9 mouse cellular contexts compared by ENCODE assay signal in the genomic region with DNA sequence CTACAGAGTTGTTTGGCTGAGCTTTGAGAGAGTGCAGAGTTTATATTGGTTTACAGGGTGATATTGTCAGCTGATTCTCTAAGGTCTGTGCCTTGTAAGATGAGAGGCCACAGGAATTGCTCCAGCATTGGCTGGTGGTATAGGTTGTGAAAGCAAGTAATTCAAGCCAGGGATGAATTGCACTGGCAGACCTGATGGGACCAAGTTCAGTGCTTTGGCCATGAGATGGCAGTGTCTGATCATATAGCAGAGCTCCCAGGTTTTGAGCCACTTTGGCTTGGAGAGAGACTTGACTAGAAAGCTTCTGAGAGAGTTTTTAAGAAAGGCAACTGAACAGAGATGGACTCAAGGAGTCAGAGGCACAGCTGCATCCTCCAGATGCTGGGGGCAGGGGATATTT.
A peak's percentile ranks its signal among the peaks of the same experiment; 100 is the strongest.
DNase-seq lines count a peak whose midpoint lies in the region; ATAC-seq and TF ChIP-seq lines count a peak whose summit lies in the region.
"Had no signal": no experiment of that assay in that cellular context is flagged by ENCODE, and none has a peak within 500 bp of the region (broad histone marks: within the 10 kb centered on the region; RNA-seq: fewer than 3 reads in every experiment).

No protein-coding gene starts in this region.

- TF ChIP-seq CTCF in intestine, postnatal 0 days (IDR thresholded peaks at IDR 0.05; ENCODE audit: low read depth) = peak; percentile 92

- no peak overlapping the region for H3K9ac ChIP-seq in forebrain, embryonic 15.5 days (replicated peaks)
- H3K9ac ChIP-seq in forebrain, embryonic 12.5 days = no peak overlapping the region
- H3K9ac ChIP-seq in intestine, postnatal 0 days (ENCODE audit: low read depth, low read length) = no peak overlapping the region
- H3K9ac ChIP-seq in neural tube, embryonic 11.5 days (ENCODE audit: low read length) = no peak overlapping the region
- H3K9ac ChIP-seq: heart, embryonic 13.5 days had no signal

- H3K27me3 ChIP-seq in forebrain, embryonic 15.5 days = no peaks in the 10 kb centered on the region
- no peaks in the 10 kb centered on the region for H3K27me3 ChIP-seq in forebrain, embryonic 12.5 days
- H3K27me3 ChIP-seq in intestine, postnatal 0 days (replicated peaks; ENCODE audit: control insufficient read depth, insufficient read depth, low read length) = no peaks in the 10 kb centered on the region
- no peaks in the 10 kb centered on the region for H3K27me3 ChIP-seq in neural tube, embryonic 11.5 days (ENCODE audit: control insufficient read depth, insufficient read depth, low read length)
- H3K27me3 ChIP-seq: heart, embryonic 13.5 days had no signal

- no peak overlapping the region for H3K4me2 ChIP-seq in forebrain, embryonic 15.5 days (replicated peaks)
- no peak overlapping the region for H3K4me2 ChIP-seq in forebrain, embryonic 12.5 days
- no peak overlapping the region for H3K4me2 ChIP-seq in intestine, postnatal 0 days (replicated peaks; ENCODE audit: low read depth)
- no peak overlapping the region for H3K4me2 ChIP-seq in neural tube, embryonic 11.5 days (ENCODE audit: low read depth)
- H3K4me2 ChIP-seq: heart, embryonic 13.5 days had no signal

- no peaks in the 10 kb centered on the region for H3K9me3 ChIP-seq in forebrain, embryonic 15.5 days
- no peaks in the 10 kb centered on the region for H3K9me3 ChIP-seq in forebrain, embryonic 12.5 days
- no peaks in the 10 kb centered on the region for H3K9me3 ChIP-seq in intestine, postnatal 0 days (ENCODE audit: control insufficient read depth)
- H3K9me3 ChIP-seq in neural tube, embryonic 11.5 days (ENCODE audit: control insufficient read depth, low read length) = no peaks in the 10 kb centered on the region
- H3K9me3 ChIP-seq: heart, embryonic 13.5 days had no signal

- no peaks in the 10 kb centered on the region for H3K4me1 ChIP-seq in forebrain, embryonic 15.5 days
- H3K4me1 ChIP-seq in forebrain, embryonic 12.5 days = no peaks in the 10 kb centered on the region
- no peaks in the 10 kb centered on the region for H3K4me1 ChIP-seq in intestine, postnatal 0 days (replicated peaks; ENCODE audit: control insufficient read depth, insufficient read depth, low read length)
- no peaks in the 10 kb centered on the region for H3K4me1 ChIP-seq in neural tube, embryonic 11.5 days (ENCODE audit: control insufficient read depth, insufficient read depth, low read length)
- H3K4me1 ChIP-seq: heart, embryonic 13.5 days had no signal

- H3K36me3 ChIP-seq in forebrain, embryonic 15.5 days = no peaks in the 10 kb centered on the region
- no peaks in the 10 kb centered on the region for H3K36me3 ChIP-seq in forebrain, embryonic 12.5 days (replicated peaks)
- H3K36me3 ChIP-seq in intestine, postnatal 0 days (ENCODE audit: control insufficient read depth, insufficient read depth) = no peaks in the 10 kb centered on the region
- H3K36me3 ChIP-seq in neural tube, embryonic 11.5 days (ENCODE audit: control insufficient read depth, insufficient read depth, low read length) = no peaks in the 10 kb centered on the region
- H3K36me3 ChIP-seq: heart, embryonic 13.5 days had no signal

- no peak overlapping the region for H3K27ac ChIP-seq in forebrain, embryonic 15.5 days (replicated peaks)
- H3K27ac ChIP-seq in forebrain, embryonic 12.5 days = no peak overlapping the region
- no peak overlapping the region for H3K27ac ChIP-seq in intestine, postnatal 0 days (ENCODE audit: low read depth, low read length)
- no peak overlapping the region for H3K27ac ChIP-seq in neural tube, embryonic 11.5 days (ENCODE audit: low read depth, low read length)
- H3K27ac ChIP-seq: heart, embryonic 13.5 days had no signal

- peak; percentile 80 for DNase-seq in brain, adult 2 months (ENCODE audit: low read depth, low spot score)
- peak; percentile 14 to 36 for DNase-seq in left cerebral cortex, adult 8-10 months (ENCODE audit: low spot score in 2 of 2)
- DNase-seq in neural tube, embryonic 11.5 days (ENCODE audit: low spot score) = peak; percentile 27
- DNase-seq in spleen, postnatal 36 days (ENCODE audit: low spot score in 2 of 2) = no peak

- H3K4me3 ChIP-seq in forebrain, embryonic 15.5 days = no peak overlapping the region
- H3K4me3 ChIP-seq in forebrain, embryonic 12.5 days (replicated peaks) = no peak overlapping the region
- no peak overlapping the region for H3K4me3 ChIP-seq in intestine, postnatal 0 days (ENCODE audit: low read depth, low read length)
- H3K4me3 ChIP-seq in neural tube, embryonic 11.5 days (ENCODE audit: low read depth, low read length) = no peak overlapping the region
- H3K4me3 ChIP-seq: heart, embryonic 13.5 days had no signal

- ATAC-seq in forebrain, embryonic 15.5 days (replicated peaks) = 0 out of 2 replicates have a peak, but pooled peaks have one; percentile 16
- no peak for ATAC-seq in forebrain, embryonic 12.5 days (ENCODE audit: low FRiP score)
- peak; percentile 98 for ATAC-seq in frontal cortex, adult (ENCODE audit: low TSS enrichment)
- peak; percentile 51; the same call in 1 of the 2 replicates for ATAC-seq in intestine, postnatal 0 days
- ATAC-seq in neural tube, embryonic 11.5 days (ENCODE audit: insufficient read depth, low FRiP score, low TSS enrichment) = no peak

Comparison
In these comparisons a context has a peak if more than half of its experiments do, and no peak if none do; other contexts are left out.
1. ATAC-seq: peak in forebrain, embryonic 15.5 days (single experiment), frontal cortex, adult (single experiment) and intestine, postnatal 0 days (single experiment); none in forebrain, embryonic 12.5 days (single experiment) and neural tube, embryonic 11.5 days (single experiment).
2. DNase-seq: peak in brain, adult 2 months (single experiment), left cerebral cortex, adult 8-10 months (2 of 2) and neural tube, embryonic 11.5 days (single experiment); none in spleen, postnatal 36 days (0 of 2).